Mouse (Mus musculus) right cerebral cortex, postnatal 25 days (tissue): ENCODE data around the gene Il1rap.

Experiments used
- DNase-seq: peaks from one replicate; pipeline ENCODE4 v3.0.0; 2022

Gene Il1rap

GRCm38 (mm10) chr16:26581048-26581912 is at the start of gene Il1rap:
Gene Il1rap (plus strand): TSS chr16:26581704.
- peak; percentile 93 for DNase-seq

- DNase-seq = no peak
Measured at GRCm38 (mm10) chr16:26532287-26532686, 49.2 kb upstream of the Il1rap start.

GRCm38 (mm10) chr16:26546170-26546878 is 35.2 kb upstream of the Il1rap start:
- DNase-seq = no peak

GRCm38 (mm10) chr16:26546879-26547206 is 34.7 kb upstream of the Il1rap start:
- no peak for DNase-seq

- no peak for DNase-seq
Measured at GRCm38 (mm10) chr16:26549221-26549620, 32.3 kb upstream of the Il1rap start.

- DNase-seq = no peak
Measured at GRCm38 (mm10) chr16:26552234-26552633, 29.3 kb upstream of the Il1rap start.

GRCm38 (mm10) chr16:26558797-26559196 is 22.7 kb upstream of the Il1rap start:
- no peak for DNase-seq

GRCm38 (mm10) chr16:26561743-26562142 is 19.8 kb upstream of the Il1rap start:
- no peak for DNase-seq

GRCm38 (mm10) chr16:26562771-26563170 is 18.7 kb upstream of the Il1rap start:
- DNase-seq = no peak

GRCm38 (mm10) chr16:26569387-26569978 is 12.0 kb upstream of the Il1rap start:
- DNase-seq = no peak

- no peak for DNase-seq
Measured at GRCm38 (mm10) chr16:26571836-26572235, 9.7 kb upstream of the Il1rap start.

- DNase-seq = no peak
Measured at GRCm38 (mm10) chr16:26574173-26574572, 7.3 kb upstream of the Il1rap start.

- DNase-seq = no peak
Measured at GRCm38 (mm10) chr16:26581913-26582376, 441 bp downstream of the Il1rap start.

- DNase-seq = no peak
Measured at GRCm38 (mm10) chr16:26585806-26586205, 4.3 kb downstream of the Il1rap start.

GRCm38 (mm10) chr16:26590897-26591570 is 9.5 kb downstream of the Il1rap start:
- DNase-seq = no peak

GRCm38 (mm10) chr16:26596440-26596839 is 14.9 kb downstream of the Il1rap start:
- no peak for DNase-seq

GRCm38 (mm10) chr16:26597307-26597706 is 15.8 kb downstream of the Il1rap start:
- DNase-seq = no peak

- DNase-seq = no peak
Measured at GRCm38 (mm10) chr16:26598591-26598990, 17.1 kb downstream of the Il1rap start.

GRCm38 (mm10) chr16:26601482-26601881 is 20.0 kb downstream of the Il1rap start:
- no peak for DNase-seq

- no peak for DNase-seq
Measured at GRCm38 (mm10) chr16:26604621-26605020, 23.1 kb downstream of the Il1rap start.

GRCm38 (mm10) chr16:26608003-26608402 is 26.5 kb downstream of the Il1rap start:
- DNase-seq = no peak

- DNase-seq = no peak
Measured at GRCm38 (mm10) chr16:26610508-26610907, 29.0 kb downstream of the Il1rap start.
